Mouse (Mus musculus) limb, embryonic 15.5 days (tissue): Measurements from ENCODE around the gene Psme4. TPM values are rescaled to one million over a fixed set of nuclear protein-coding genes. Genes with fewer than 3 reads are reported as not detected.

ENCODE experiments used
- ATAC-seq: fragments of 200-750 bp; cut with Nextera tagmentation; 2 replicates; pipeline ENCODE4 v1.8.0; 2017; ENCODE audit warnings: low read depth, moderate TSS enrichment; ENCODE audit not compliant: insufficient number of reproducible peaks, low FRiP score, low TSS enrichment
- H3K27ac ChIP-seq: fragments of 300-500 bp; sonication (generic); 2 replicates; pipeline ENCODE4 v1.5.1; 2015; ENCODE audit warnings: moderate library complexity, mild to moderate bottlenecking, inconsistent platforms
- H3K27me3 ChIP-seq: fragments of 300-500 bp; sonication (generic); 2 replicates; pipeline ENCODE4 v1.6.1; 2015; ENCODE audit warnings: inconsistent platforms
- H3K36me3 ChIP-seq: fragments of 300-500 bp; sonication (generic); 2 replicates; pipeline ENCODE4 v1.6.1; 2015; ENCODE audit warnings: inconsistent platforms
- H3K4me1 ChIP-seq: fragments of 300-500 bp; sonication (generic); 2 replicates; pipeline ENCODE4 v1.6.1; 2015; ENCODE audit warnings: inconsistent platforms
- H3K4me2 ChIP-seq: fragments of 300-500 bp; sonication (generic); 2 replicates; pipeline ENCODE4 v1.6.1; 2015; ENCODE audit warnings: mild to moderate bottlenecking, inconsistent platforms
- H3K4me3 ChIP-seq: fragments of 300-500 bp; sonication (generic); 2 replicates; pipeline ENCODE4 v1.5.1; 2015; ENCODE audit warnings: mild to moderate bottlenecking, inconsistent platforms
- H3K9ac ChIP-seq: fragments of 300-500 bp; sonication (generic); 2 replicates; pipeline ENCODE4 v1.6.1; 2015; ENCODE audit warnings: inconsistent platforms
- H3K9me3 ChIP-seq: fragments of 300-500 bp; sonication (generic); 2 replicates; pipeline ENCODE4 v1.6.1; 2016; ENCODE audit warnings: inconsistent platforms
- WGBS: fragments of 180-500 bp; shearing (Covaris S2); methylation state at CpG from one replicate; pipeline ENCODE4 v1.1.7; 2015; 5-methylcytosine and 5-hydroxymethylcytosine counted together
- polyA plus RNA-seq: library from polyadenylated mRNA; unstranded; fragments of >200 nt; fragmentation: Nextera tagmentation; extraction: Ambion mirVana; gene quantifications from 2 replicates; pipeline ENCODE4 v1.2.1, GENCODE M21; 2015

The Psme4 gene
- polyA plus RNA-seq, 1 experiment from 2014 or later: 18.2 TPM

DNA sequence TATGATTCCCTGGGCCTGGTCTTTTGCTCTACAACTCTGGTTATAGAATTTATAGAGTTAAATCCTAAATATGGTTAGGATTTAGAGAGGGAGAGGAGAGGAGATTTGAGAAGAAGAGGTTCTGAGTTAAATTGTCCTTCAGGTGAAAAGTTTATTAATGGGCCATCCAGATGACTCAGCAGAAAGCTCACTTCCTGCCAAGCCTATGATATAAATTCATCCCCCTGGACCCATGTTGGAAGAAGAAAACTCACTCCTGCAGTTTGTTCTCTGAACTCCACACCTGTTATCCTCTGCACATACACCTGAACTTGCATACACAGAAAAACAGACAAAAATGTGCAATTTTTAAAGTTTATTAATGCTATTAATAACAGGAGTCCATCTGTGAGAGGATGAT is 127.8 kb downstream of the Psme4 start:
- no peak overlapping the region for H3K9ac ChIP-seq
- no peak overlapping the region for H3K27ac ChIP-seq
- H3K4me1 ChIP-seq: no peaks in the 10 kb centered on the region
- no peak overlapping the region for H3K4me3 ChIP-seq
- no peaks in the 10 kb centered on the region for H3K27me3 ChIP-seq
- ATAC-seq: no peak
- no peak overlapping the region for H3K4me2 ChIP-seq
- no peaks in the 10 kb centered on the region for H3K36me3 ChIP-seq
- no peaks in the 10 kb centered on the region for H3K9me3 ChIP-seq

DNA sequence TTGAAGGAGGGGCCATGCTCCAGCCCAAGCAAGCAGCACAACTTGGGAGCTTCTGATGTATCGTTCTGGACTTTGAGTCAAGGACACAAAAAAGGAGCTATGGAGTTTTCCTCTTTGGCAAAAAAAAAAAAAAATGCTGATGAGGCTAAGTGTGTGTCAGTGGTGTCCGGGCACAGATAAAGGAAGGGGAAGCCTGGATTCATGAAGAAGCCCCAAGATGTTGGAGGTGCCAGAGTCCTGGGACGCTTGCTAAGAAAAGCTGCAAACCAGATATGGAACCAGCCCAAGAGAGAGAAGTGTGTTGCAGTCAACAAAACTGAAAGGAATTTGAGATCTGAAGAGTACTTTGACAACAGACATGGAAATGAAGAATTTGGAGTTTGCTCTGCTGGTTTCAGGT is 140.8 kb downstream of the Psme4 start:
- no peak for ATAC-seq
- Histone ChIP-seq H3K9me3 (no peaks in the 10 kb centered on the region), H3K4me2 (no peak overlapping the region), H3K4me1 (no peaks in the 10 kb centered on the region), H3K27ac (no peak overlapping the region), H3K9ac (no peak overlapping the region), H3K27me3 (no peaks in the 10 kb centered on the region), H3K36me3 (peaks cover 5% of the 10 kb centered on the region; the same call in 1 of the 2 replicates), H3K4me3 (no peak overlapping the region)
- WGBS: 91% methylated on average over 3 of the region's 3 CpGs

- Histone ChIP-seq H3K9ac (no peak overlapping the region), H3K9me3 (no peaks in the 10 kb centered on the region), H3K4me1 (no peaks in the 10 kb centered on the region), H3K36me3 (peaks cover 12% of the 10 kb centered on the region), H3K4me2 (no peak overlapping the region), H3K4me3 (no peak overlapping the region), H3K27me3 (no peaks in the 10 kb centered on the region), H3K27ac (no peak overlapping the region)
- ATAC-seq: no peak
- WGBS: 74% methylated on average over 1 of the region's 1 CpGs
Measured at GRCm38 (mm10) chr11:30920641-30921040, 149.1 kb downstream of the Psme4 start.

DNA sequence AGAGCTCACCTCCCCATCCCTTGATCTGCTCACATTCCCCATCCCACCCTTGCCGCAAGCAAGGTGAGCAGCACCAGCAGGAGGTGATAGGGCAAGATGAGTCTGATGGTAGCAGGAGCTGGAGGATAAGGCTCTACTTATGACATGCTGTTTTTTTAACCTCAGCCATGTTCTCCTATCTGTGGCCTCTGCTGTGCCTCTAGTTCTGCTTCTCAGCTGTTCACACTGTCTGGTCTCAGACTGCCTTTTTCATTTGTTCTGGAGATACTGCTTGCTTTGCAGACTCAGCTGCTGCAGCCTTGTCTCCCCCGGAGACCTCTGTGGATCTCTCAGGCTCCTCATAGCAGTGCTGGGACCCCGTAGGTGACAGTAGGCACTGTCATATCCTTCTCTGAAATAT is 151.8 kb downstream of the Psme4 start:
- Histone ChIP-seq H3K27ac (no peak overlapping the region), H3K4me3 (no peak overlapping the region), H3K4me2 (no peak overlapping the region), H3K4me1 (no peaks in the 10 kb centered on the region), H3K36me3 (peaks cover 31% of the 10 kb centered on the region), H3K27me3 (no peaks in the 10 kb centered on the region), H3K9me3 (no peaks in the 10 kb centered on the region), H3K9ac (no peak overlapping the region)
- ATAC-seq: no peak
- WGBS: 96% methylated on average over 3 of the region's 3 CpGs

DNA sequence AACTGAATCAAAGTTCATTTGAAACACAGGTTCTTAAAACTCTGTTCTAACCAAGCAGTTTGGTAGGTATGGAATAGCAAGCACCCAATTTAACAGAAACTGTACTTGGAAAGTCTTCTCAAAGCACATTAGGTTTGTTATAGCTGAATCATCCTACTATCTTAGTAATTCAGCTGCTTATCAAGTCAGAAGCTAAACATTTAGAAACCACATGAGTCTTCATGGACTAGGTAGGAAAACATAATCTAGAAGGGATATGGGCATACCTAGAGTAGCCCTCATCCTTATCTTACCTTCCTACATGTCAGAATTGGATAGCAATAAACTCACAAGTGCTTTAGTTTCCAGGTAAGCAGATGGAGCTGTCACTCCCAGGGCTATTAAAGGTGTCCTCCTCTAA is 156.6 kb downstream of the Psme4 start:
- H3K36me3 ChIP-seq: peaks cover 44% of the 10 kb centered on the region
- H3K27me3 ChIP-seq: no peaks in the 10 kb centered on the region
- H3K4me3 ChIP-seq: no peak overlapping the region
- H3K4me2 ChIP-seq: no peak overlapping the region
- ATAC-seq: no peak
- H3K27ac ChIP-seq: no peak overlapping the region
- H3K4me1 ChIP-seq: no peaks in the 10 kb centered on the region
- H3K9ac ChIP-seq: no peak overlapping the region
- no peaks in the 10 kb centered on the region for H3K9me3 ChIP-seq

DNA sequence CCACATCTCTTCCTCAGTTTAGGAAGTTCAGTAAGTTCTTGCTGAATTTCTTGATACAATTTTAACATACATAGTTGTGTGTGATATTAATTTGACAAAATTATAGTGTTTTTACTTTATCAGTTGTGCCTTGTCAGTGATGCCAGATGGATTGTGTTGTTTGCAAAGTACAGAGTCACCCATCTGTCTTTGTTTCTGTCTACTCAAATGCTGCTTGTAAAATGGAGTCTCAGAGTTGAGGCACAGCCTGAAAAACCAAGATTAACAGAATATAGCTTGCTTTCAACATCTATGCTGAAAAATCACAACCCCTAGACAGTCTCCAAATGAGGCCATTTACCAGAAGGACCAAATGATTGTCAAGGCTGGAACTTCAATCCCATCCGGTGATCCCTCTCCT is 157.0 kb downstream of the Psme4 start:
- Histone ChIP-seq H3K27me3 (no peaks in the 10 kb centered on the region), H3K9ac (no peak overlapping the region), H3K4me3 (no peak overlapping the region), H3K4me2 (no peak overlapping the region), H3K9me3 (no peaks in the 10 kb centered on the region), H3K27ac (no peak overlapping the region), H3K36me3 (peaks cover 39% of the 10 kb centered on the region), H3K4me1 (no peaks in the 10 kb centered on the region)
- ATAC-seq: no peak
- 100% methylated on average over 1 of the region's 1 CpGs for WGBS

Other genes with a start within 250 kb of the Psme4 start
- 9.6 and 9.8 TPM in 2 replicates for gene Acyp2, start 122.1 kb upstream of the Psme4 start, polyA plus RNA-seq
- gene Gpr75, start 113.6 kb downstream of the Psme4 start, polyA plus RNA-seq: 0.19 and 0.27 TPM in 2 replicates
- 29.6 and 33.0 TPM in 2 replicates for gene Asb3, start 113.7 kb downstream of the Psme4 start, polyA plus RNA-seq
- 10.0 and 12.9 TPM in 2 replicates for gene Erlec1, start 182.6 kb downstream of the Psme4 start, polyA plus RNA-seq
- 14.7 and 15.7 TPM in 2 replicates for gene Chac2, start 214.6 kb downstream of the Psme4 start, polyA plus RNA-seq